Mouse (Mus musculus): ENCODE data around the gene Dgke.

DNA sequence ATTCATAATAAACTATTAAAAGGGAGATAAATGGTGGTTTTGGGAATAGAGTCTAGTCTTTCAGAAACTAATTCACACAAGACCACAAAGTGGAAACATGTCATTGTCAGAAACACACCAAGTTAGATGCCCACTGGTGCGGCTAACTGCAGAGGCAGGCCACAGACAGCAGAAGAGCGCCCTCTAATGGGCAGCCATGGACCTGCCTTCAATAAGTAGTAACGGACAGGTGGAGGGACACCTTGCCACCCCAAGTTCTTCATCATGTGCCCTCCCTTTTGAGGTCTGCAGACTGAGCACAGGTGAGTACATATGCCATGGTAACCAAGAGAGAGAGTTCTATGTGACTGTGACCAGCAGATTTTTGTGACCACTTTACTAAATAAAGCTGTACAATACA is 27.3 kb downstream of the Dgke start:
- TF ChIP-seq POLR2A (IDR thresholded peaks at IDR 0.05; ENCODE audit: borderline replicate concordance, control insufficient read depth, low read depth, low read length): no peak
- TF ChIP-seq CTCF (IDR thresholded peaks at IDR 0.05; ENCODE audit: control insufficient read depth, insufficient read depth, low read length): peak; percentile 97
